Mouse (Mus musculus): ENCODE measurements around the gene Eif3f.
A peak's percentile ranks its signal among the peaks of the same experiment; 100 is the strongest.

The Eif3f gene

GRCm38 (mm10) chr7:108933794-108934731 is at the start of gene Eif3f:
Gene Eif3f, plus strand, starts transcription at chr7:108934417.
- peak; percentile 87 for DNase-seq (ENCODE audit: low spot score)

GRCm38 (mm10) chr7:108884906-108885305 is 49.3 kb upstream of the Eif3f start, which contains the start of gene Olfr518:
Gene Olfr518, minus strand, starts transcription at chr7:108885006.
- DNase-seq (ENCODE audit: low spot score), result no peak

- DNase-seq (ENCODE audit: low spot score), result no peak
Measured at GRCm38 (mm10) chr7:108894320-108894719, 39.9 kb upstream of the Eif3f start, which contains the start of gene Olfr519. Gene Olfr519, minus strand, starts transcription at chr7:108894420.

GRCm38 (mm10) chr7:108903969-108904368 is 30.2 kb upstream of the Eif3f start:
- no peak for DNase-seq (ENCODE audit: low spot score)

- DNase-seq (ENCODE audit: low spot score), result no peak
Measured at GRCm38 (mm10) chr7:108927043-108927442, 7.2 kb upstream of the Eif3f start.

GRCm38 (mm10) chr7:108928280-108929188 is 5.7 kb upstream of the Eif3f start:
- no peak for DNase-seq (ENCODE audit: low spot score)

GRCm38 (mm10) chr7:108929726-108930393 is 4.4 kb upstream of the Eif3f start, which contains the start of gene Nlrp10:
Gene Nlrp10, minus strand, starts transcription at chr7:108930178.
- DNase-seq (ENCODE audit: low spot score), result no peak

- no peak for DNase-seq (ENCODE audit: low spot score)
Measured at GRCm38 (mm10) chr7:108934836-108935235, 619 bp downstream of the Eif3f start.

- DNase-seq (ENCODE audit: low spot score), result no peak
Measured at GRCm38 (mm10) chr7:108935411-108935810, 1.2 kb downstream of the Eif3f start.

GRCm38 (mm10) chr7:108936591-108936990 is 2.4 kb downstream of the Eif3f start:
- no peak for DNase-seq (ENCODE audit: low spot score)

GRCm38 (mm10) chr7:108941466-108941865 is 7.2 kb downstream of the Eif3f start:
- no peak for DNase-seq (ENCODE audit: low spot score)

GRCm38 (mm10) chr7:108944002-108944401 is 9.8 kb downstream of the Eif3f start:
- DNase-seq (ENCODE audit: low spot score), result no peak

- DNase-seq (ENCODE audit: low spot score), result no peak
Measured at GRCm38 (mm10) chr7:108948611-108949010, 14.4 kb downstream of the Eif3f start.

- no peak for DNase-seq (ENCODE audit: low spot score)
Measured at GRCm38 (mm10) chr7:108949301-108949700, 15.1 kb downstream of the Eif3f start.

- peak; percentile 28 for DNase-seq (ENCODE audit: low spot score)
Measured at GRCm38 (mm10) chr7:108950312-108950761, 16.1 kb downstream of the Eif3f start, which contains the start of gene Tub. Gene Tub, plus strand, starts transcription at chr7:108950338.

- no peak for DNase-seq (ENCODE audit: low spot score)
Measured at GRCm38 (mm10) chr7:108950762-108951331, 16.6 kb downstream of the Eif3f start.

GRCm38 (mm10) chr7:108952801-108953200 is 18.6 kb downstream of the Eif3f start:
- no peak for DNase-seq (ENCODE audit: low spot score)

GRCm38 (mm10) chr7:108954185-108954584 is 20.0 kb downstream of the Eif3f start:
- DNase-seq (ENCODE audit: low spot score), result no peak

GRCm38 (mm10) chr7:108957734-108958133 is 23.5 kb downstream of the Eif3f start:
- DNase-seq (ENCODE audit: low spot score), result no peak

- DNase-seq (ENCODE audit: low spot score), result no peak
Measured at GRCm38 (mm10) chr7:108965968-108966367, 31.8 kb downstream of the Eif3f start.

GRCm38 (mm10) chr7:108966742-108967362 is 32.6 kb downstream of the Eif3f start:
- DNase-seq (ENCODE audit: low spot score), result peak; percentile 38

Data from ovary, postnatal 14 days (tissue).